Mouse (Mus musculus) gastrocnemius, adult 18-20 months (tissue): Measurements from ENCODE around the gene Foxp4. TPM values are rescaled to one million over a fixed set of nuclear protein-coding genes. Genes with fewer than 3 reads are reported as not detected.
"Not testable (repeated sequence)": the region's sequence is repeated elsewhere in the genome, so short reads cannot be mapped to it uniquely, and the experiment has no call there.

ENCODE experiments used
- DNase-seq: peaks from one replicate; pipeline ENCODE4 v3.0.0; 2021; ENCODE audit warnings: low spot score
- total RNA-seq, 2 experiments: library from RNA; stranded (reverse); gene quantifications; 2 replicates each; pipeline ENCODE4 v1.2.3; 2021

The Foxp4 gene
- total RNA-seq, 2 experiments from 2014 or later, result 7.5 TPM

DNA sequence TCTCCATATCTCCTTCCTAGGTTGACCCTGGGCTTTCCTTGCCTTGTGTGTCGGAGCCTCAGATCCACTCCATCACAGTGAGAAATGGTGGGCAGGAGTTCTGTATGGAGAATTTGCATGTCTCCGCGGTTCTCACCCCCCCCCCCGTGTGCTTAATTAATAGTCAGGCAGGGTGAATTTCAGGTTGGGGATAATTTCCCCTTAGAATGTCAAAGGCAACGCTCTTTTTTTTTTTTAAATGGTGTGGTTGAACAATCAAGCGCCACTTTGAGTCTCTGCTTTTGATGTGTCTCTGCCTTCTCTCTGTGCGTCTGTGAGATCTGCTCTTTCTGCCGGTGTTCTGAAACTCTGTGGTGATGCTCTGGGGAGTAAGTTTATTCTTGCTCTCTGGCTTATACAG is 69.5 kb downstream of the Foxp4 start:
- no peak for DNase-seq

DNA sequence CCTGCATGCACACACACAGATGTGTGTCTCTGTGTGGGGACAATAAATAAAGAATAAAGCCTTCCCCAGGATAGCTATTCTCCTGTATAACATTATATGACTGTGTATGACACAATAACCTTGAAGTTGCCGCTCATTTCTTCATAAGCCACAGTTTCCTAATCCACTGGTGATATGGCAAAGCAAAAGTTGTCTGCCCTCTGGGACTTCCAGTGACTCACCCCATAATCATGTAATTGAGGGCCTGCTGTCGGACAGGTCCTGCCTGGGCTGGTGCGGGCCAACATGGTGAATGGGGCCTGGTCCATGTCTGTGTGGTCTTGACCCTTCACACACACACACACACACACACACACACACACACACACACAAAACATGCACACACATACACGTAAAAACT is 70.7 kb downstream of the Foxp4 start:
- no peak for DNase-seq

DNA sequence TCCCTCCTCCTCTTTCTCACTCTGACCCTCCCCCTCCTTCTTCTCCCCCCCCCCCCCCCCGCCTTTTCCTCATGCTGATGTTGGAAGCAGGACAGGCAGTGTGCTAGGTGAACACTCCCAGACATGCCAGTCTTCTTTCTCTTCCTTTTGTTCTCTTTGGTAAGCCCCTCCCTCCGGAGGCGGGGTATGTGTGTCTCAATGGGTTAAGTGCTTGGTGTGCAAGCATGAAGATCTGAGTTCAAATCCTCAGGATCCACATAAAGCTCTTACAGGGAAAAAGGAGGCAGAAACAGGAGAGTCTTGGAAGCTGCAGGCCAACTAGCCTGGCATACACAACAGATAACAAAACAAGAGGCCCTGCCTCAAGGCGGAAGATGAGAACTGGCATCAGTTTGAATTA is 71.1 kb downstream of the Foxp4 start:
- DNase-seq, result no peak

DNA sequence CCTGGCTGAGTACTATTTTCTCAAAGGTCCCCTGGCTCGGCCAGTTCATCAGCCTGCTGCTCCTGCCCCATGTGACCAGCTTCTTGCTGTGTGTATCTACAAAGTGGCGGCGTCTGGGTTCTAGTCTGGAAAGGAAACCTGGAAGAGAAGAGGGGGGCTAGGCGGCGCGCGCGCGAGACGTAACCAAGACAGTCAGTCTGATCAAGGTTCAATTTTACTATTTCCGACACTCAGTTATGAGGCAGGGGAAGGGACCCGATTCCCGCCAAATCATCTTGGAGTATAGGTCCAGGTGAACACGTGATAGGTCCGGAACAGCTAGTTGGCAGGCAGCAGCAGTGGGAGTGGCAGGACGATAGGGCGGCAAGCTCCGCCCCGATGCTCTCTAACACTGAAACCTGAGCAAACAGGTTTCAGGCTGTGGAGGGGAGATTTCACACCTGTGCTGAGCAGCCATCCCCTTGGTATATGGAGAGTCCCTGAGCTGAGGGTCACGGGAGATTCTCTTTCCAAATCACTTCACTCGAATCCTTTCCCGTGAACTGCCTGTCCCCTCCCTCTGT is 72.6 kb downstream of the Foxp4 start:
- DNase-seq, result not testable (repeated sequence)

DNA sequence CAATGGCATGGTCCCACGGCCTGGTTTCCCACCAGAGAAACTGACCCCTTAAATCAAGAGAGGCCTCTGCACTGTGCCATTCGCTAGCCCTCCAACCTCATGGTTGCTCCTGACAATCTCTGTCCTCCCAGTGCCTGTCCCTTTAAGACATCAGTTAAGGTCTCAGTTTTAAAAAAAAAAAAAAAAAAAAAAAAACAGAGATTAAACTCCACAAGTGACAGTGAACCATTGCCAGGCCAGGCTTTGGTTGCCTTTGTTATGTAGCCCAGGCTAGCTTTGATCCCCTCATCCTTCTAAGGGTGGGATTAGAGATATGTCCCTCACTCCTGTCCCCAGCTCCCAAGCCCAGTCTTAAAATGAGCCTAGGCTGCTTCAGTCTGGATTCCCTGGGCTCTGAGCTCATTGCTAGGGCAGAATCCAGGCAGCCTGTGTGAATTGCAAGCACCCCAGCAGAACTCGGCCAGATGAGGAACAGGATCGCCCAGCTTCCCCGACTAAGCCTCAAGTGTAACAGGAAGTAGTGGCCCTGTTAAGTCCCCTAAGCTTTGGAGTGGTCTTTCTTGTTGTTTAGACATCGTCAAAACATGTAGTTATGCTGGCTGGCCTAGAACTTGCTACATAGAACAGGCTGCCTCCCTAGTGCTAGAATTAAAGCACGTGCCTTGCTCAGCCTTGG is 73.7 kb downstream of the Foxp4 start:
- DNase-seq, result no peak

DNA sequence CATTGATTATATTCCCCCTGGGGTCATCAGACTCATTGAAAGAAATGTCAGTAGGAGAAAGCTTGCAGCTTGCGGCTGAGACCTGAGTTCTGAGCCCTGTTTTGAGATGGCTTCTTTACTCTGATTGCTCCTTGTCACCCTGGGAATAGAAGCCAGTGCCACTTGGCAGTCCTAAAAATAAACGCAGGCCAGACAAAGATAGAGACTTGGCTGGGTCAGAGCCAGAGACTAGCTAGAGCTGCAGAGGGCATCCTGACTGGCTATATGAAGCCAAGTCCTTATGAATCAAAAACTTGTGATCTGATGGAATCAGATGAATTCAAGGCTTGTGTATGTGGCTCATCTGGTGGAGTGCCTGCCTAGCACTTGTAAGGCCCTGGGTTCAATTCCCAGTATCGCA is 74.4 kb downstream of the Foxp4 start:
- peak; percentile 80 for DNase-seq

DNA sequence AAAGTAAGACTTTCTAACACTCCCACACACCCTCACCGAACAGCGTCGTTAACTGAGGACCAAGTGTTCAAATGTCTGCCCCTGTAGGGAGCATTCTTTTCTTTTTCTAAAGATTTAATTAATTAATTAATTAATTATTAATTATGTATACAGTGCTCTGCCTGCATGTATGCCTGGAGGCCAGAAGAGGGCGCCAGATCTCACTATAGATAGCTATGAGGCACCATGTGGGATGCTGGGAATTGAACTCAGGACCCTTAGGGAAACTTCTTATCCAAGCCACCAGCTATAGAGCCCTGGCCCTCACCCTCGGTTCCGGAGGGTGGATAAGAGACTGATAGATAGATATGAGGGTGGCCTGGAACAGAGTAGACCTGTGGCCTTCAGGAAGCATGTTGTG is 76.5 kb downstream of the Foxp4 start:
- no peak for DNase-seq

DNA sequence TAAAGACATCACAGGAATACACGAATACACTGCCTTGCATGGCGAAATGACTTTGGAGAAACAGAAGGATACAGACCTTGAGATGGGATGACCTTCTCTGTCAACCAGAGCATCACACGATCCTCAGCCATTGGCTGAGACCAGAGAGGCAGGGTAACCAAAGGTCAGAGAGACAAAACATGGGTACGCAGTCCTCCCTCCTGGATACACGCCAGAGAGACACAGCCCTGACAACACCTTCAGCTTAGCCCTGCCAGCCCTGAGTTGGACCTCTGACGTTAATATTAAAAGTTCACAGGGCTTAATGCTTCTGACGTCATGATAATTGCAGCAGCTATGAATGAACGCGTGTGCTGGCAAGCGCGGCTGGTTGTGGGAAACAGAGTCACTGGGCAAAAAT is 78.8 kb downstream of the Foxp4 start:
- no peak for DNase-seq

DNA sequence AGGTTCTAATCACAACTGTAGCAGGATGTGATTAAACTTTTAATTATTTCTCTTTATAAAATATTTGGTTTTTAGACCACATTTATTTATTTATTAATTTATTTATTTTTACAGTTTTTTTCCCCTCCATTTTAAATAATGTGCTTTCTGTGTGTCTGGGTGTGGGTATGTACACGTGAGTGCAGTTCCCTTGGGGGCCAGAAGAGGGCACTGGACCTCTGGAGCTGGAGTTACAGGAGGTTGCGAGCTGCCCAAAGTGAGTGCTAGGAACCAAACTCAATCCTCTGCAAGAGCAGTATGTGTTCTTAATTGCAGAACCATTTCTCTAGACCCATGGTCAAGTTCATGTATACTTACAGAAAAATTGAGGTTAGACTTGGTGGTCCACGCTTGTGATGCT is 81.0 kb downstream of the Foxp4 start:
- no peak for DNase-seq

DNA sequence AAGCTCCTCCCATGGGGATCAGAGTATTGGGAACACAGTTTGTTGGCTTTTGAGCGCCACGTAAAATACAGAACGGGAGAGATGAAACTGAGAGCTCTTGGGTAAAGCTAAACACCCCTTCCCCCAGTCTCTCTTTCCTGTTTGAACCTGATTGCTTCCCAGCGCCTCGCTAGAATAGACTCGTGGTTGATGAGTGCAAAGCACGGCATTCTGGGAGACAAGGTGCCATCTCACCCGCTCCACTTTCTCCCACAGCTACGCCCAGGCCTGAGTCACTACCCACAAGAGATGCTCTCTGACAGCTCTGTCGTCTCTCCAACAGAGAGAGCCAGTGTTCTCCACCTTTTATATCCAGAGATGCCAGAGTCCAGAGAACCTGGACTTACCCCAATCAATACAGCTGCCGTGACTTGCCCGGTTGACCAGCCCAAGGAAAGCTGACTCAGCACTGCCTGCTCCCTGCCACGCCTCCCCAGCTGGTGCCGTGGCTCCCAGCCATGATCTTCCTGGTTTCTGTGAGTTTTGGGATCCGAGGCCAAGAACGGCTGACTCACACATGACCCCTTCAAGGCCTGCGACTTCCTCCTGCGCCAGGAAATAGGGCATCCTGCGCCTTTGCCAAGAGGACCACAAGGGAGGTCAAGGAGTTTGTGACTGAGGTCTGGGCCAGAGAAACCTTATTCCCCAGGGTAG is 82.4 kb downstream of the Foxp4 start:
- DNase-seq, result peak; percentile 90

DNA sequence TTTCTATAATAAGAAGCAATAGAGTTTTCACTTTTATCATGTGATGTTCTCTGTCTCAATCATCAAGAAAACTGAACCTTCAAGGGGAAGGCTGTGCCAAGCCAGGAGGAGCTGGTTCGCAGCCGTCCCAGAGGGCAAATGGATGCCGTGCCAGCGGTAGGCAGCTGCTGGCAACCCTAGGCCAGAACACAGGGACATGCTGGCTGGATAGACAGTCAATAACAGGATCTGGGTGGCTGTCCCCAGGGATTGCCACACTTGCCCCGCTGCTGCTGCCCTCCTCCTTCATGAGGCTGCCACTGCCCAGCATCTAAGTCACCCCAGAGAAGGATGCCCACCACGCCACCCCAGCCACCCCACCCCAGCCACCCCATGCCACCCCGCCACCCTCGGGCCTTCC is 82.9 kb downstream of the Foxp4 start:
- peak; percentile 48 for DNase-seq

DNA sequence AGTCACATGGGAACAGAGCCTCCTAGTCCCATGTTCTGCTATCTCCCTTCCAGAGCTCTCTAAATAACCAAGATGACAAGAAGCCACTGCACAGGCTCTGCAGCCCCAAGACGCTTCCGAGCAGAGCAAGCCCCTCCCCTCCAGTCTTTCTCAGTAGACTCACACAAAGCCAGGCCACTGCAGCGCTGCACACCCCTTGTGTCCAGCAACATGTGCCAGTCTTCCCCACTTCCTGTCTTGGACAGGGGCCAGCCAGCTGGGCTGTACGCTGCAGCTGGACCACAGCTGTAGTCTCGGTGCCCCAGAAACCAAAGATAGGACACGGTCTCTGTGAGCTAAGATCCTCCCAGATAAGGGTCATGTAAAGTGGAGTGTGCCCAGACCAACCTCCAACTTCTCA is 86.6 kb downstream of the Foxp4 start:
- no peak for DNase-seq

DNA sequence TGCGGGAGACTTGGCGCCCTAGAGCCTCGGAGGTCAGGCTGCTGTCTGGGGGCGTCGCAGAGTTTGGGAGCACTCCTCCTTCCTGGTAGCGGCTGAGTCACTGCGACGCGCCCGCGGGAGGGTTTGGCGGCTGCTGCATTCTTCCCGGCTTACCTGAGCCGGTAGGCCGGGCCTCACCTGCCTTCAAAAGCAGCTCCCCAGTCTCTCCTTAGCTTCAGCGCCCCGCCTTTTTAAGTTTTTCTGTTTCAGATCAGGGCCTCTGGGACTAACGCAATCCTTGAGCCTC is 90.0 kb downstream of the Foxp4 start, which contains the start of gene Mdfi:
Gene Mdfi (minus strand): TSS at position 210 of the 286 bp plus-strand sequence.
- DNase-seq, result no peak

DNA sequence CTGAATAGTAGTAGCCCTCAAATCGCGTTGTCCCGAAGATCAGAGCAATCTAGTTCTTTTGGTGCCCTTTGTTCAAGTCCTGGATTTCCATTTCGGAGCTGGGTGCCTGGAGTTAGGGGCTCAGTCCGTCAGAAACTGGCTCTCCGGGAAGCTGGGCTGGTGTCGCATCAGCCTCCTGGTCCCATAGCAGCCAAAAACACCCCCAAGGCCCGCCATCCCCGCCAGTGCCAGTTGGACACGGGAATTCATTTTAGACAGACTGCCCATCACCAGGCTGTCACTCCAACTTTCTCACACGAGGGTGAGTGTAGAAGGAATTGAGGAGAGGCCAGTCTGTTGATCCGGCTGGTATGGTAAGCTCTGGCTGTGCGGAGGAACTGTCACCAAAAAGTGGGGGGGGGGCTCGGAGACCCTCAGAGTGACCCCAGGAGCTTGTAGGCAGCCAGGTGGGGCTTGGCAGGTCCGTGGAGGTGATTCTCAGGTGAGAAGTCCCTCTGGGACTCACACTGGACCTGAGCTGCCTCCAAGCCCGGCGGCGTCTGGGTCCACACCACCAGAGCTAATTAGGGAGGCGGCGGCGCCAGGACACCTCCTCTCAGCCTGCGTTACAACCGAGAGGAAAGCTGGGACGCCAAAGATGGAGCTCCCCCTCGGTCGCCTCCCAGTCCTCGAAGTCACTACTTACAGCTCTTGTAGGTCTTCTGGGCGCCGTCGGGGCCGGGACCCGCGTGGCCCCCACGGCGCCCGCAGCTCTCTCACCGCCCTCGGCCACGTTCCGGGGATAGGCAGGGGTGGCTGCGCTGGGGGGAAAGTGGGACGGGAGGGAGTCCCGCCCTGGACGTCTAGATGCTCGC is 90.6 kb downstream of the Foxp4 start:
- DNase-seq, result no peak

DNA sequence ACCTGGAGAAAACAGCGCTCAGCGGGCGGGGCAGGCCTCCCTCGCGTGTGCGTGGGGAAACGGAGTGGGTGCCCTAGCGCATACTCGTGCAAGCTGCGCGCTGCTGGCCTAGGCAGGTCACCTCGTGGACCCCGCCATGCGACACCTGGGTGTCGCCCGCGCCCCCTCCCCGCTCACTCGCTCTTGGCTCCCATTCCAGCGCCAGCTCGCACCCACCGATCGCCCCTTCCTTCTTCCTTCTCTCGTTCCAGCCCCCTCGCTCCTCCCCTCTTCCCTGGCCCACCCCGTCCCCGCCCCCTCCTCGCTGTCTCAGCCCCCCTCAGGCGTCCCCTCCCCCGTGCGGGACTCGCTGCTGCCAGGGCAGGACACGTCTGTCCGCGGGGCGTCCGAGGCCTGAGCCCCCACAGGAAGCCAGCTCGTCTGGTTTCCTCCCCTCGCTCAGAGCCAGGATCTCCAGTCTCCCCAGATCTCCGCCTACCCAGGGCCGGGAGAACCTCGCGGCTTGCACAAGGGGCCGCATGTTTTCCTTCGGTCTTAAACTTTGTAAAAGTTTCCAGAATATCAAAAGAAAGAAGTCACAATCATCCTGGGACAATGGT is 91.3 kb downstream of the Foxp4 start:
- no peak for DNase-seq

DNA sequence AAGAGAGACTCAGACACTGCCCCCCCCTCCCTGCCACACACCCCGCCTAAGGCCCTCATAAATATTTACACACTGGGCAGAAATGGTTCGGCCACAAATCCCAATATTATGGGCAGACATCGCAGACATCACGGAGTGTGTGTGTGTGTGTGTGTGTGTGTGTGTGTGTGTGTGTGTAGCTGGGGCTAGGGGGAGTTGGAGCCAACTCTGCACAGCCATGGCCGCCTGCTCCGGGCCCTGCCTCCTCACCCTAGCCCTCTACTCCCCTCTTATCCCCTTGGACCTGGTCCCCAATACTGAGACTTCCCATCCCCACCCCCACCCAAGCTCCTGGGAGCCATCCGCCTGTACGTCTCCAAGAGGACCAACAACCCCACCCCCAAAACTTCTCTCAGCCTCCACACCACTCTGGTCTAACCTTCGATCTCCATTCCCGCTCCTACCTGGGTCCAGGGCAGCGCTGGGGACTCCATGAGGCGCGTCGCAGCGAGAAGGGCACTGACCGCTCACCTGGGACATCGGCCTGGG is 91.9 kb downstream of the Foxp4 start:
- no peak for DNase-seq

DNA sequence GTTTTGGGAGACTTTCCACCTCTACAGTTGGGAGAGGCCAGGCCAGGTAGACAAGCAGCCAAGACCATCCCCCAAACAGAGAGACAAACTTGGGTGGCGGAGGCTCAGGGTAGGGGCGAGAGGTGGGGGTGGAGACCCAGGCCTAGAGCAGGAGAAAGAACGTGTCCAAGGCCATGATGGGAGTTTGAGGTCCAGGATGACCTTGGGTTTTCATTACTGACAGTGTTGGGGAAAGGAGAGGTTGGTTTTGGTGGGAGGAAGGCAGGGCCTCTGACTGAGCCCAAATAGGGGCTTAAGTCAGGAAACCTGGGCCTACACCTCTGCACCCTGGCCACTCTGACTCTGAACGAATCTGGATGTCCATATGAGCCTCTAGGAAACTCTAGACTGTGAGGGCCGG is 92.7 kb downstream of the Foxp4 start:
- no peak for DNase-seq

DNA sequence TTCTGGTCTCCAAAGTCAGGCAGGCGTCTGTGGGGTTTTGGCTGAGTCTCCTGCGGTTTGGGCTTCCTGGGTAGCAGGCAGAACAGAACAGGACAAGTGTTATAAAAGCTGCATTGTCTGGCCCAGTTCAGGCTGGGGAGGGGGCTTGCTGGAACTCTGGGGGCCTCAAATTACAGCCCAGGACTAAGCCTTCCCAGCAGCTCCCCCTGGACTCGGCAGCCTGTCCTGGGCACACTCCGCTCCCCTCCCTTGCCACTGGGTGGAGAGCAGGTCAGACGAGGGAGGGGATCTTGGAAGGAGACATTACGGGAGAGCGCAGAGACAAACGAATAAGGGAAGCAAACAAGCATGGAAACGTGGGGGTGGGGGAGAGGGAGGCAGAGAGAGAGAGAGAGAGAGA is 93.3 kb downstream of the Foxp4 start:
- no peak for DNase-seq

DNA sequence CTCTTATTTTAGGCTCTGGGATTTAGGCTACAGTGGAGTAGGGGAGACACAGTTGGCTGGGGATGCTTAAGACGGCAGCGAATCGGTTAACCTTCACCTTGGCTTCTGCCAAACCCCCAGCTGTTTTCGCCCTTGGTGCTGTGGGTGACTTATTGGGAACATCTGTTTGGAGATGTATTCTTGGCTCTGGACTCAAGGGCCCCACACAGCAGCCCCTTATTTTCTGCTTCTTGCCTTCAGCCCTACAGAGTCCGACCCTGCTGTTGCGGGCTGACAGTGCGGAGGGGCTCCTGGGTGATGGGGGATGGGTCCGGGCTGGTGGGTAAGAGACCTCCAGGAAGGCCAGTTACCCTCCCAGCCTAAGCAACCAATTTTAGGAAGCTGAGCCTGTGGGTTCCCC is 103.1 kb downstream of the Foxp4 start:
- DNase-seq, result no peak

DNA sequence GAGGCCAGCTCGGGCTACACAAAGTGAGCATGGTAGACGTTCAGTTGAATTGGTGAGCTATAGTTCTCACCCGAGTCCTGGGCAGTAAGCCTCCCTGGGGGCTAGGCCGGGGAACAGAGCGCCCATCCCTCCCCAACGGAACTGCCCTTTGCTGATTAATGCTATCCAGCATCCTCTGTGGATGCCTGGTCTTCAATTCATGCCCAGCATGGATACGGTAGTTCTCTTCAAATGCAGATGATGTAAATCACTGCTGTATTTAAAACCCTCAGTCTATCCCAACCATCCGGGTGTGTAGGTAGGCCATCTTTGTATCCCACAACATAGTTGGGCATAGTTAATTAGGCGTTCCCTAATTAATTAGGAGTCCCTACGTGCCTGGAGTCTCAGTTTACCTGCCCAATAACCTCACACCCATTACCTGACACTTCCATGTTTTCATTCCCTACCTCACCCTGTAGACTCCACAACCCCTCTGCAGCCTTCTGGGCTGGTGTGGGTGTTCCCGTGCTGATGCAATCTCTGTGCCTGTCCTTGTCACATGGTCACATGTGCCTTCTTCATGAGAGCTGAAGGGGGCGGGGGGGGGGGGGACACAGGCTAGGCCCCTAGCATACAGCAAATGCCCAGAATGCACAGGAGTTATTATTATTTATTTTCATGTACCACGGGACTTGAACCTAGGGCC is 106.3 kb downstream of the Foxp4 start:
- DNase-seq, result no peak
